Mouse (Mus musculus): ENCODE results near the gene Arhgef2. TPM values are rescaled to one million over a fixed set of nuclear protein-coding genes. Genes with fewer than 3 reads are reported as not detected.

Arhgef2 gene
- polyA plus RNA-seq, 1 experiment from 2014 or later: 102 TPM

- peak overlapping the region; percentile 98 for H3K27ac ChIP-seq (ENCODE audit: low read depth, low read length)
- ATAC-seq (replicated peaks; ENCODE audit: insufficient number of reproducible peaks, low FRiP score, low TSS enrichment): no peak
- peaks cover 48% of the 10 kb centered on the region for H3K4me1 ChIP-seq (ENCODE audit: control insufficient read depth, insufficient read depth, low read length)
- peak overlapping the region; percentile 76 for H3K4me3 ChIP-seq (ENCODE audit: low read depth, low read length)
- H3K4me2 ChIP-seq: peak overlapping the region; percentile 95
- H3K9ac ChIP-seq (ENCODE audit: low read depth, low read length): peak overlapping the region; percentile 98
- WGBS (ENCODE audit: insufficient replicate concordance): 13% methylated on average over 15 of the region's 15 CpGs
- H3K27me3 ChIP-seq (ENCODE audit: control insufficient read depth, insufficient read depth, low read length): no peaks in the 10 kb centered on the region
- H3K36me3 ChIP-seq (ENCODE audit: control insufficient read depth, insufficient read depth, low read length): 0 out of 2 replicates have a peak, but pooled peaks cover 2% of the 10 kb centered on the region
- H3K9me3 ChIP-seq (replicated peaks; ENCODE audit: control insufficient read depth, low read length): no peaks in the 10 kb centered on the region
These were observed 14.6 kb downstream of the Arhgef2 start for GRCm38 (mm10) chr3:88620146-88620991.

- Histone ChIP-seq H3K9ac (ENCODE audit: low read depth, low read length) (peak overlapping the region; percentile 98), H3K4me1 (ENCODE audit: control insufficient read depth, insufficient read depth, low read length) (peaks cover 48% of the 10 kb centered on the region), H3K4me3 (ENCODE audit: low read depth, low read length) (peak overlapping the region; percentile 76), H3K4me2 (peak overlapping the region; percentile 95), H3K27ac (ENCODE audit: low read depth, low read length) (peak overlapping the region; percentile 98), H3K9me3 (replicated peaks; ENCODE audit: control insufficient read depth, low read length) (no peaks in the 10 kb centered on the region), H3K36me3 (ENCODE audit: control insufficient read depth, insufficient read depth, low read length) (0 out of 2 replicates have a peak, but pooled peaks cover 2% of the 10 kb centered on the region), H3K27me3 (ENCODE audit: control insufficient read depth, insufficient read depth, low read length) (no peaks in the 10 kb centered on the region)
- under 1% methylated on average over 60 of the region's 64 CpGs for WGBS (ENCODE audit: insufficient replicate concordance)
- ATAC-seq (replicated peaks; ENCODE audit: insufficient number of reproducible peaks, low FRiP score, low TSS enrichment): peak; percentile 70
These were observed 15.3 kb downstream of the Arhgef2 start for GRCm38 (mm10) chr3:88620992-88621536.

- WGBS (ENCODE audit: insufficient replicate concordance): under 1% methylated on average over 35 of the region's 36 CpGs
- Histone ChIP-seq H3K4me2 (peak overlapping the region; percentile 95), H3K27ac (ENCODE audit: low read depth, low read length) (peak overlapping the region; percentile 98), H3K9ac (ENCODE audit: low read depth, low read length) (peak overlapping the region; percentile 98), H3K4me3 (ENCODE audit: low read depth, low read length) (peak overlapping the region; percentile 76), H3K9me3 (replicated peaks; ENCODE audit: control insufficient read depth, low read length) (no peaks in the 10 kb centered on the region), H3K36me3 (ENCODE audit: control insufficient read depth, insufficient read depth, low read length) (0 out of 2 replicates have a peak, but pooled peaks cover 2% of the 10 kb centered on the region), H3K27me3 (ENCODE audit: control insufficient read depth, insufficient read depth, low read length) (no peaks in the 10 kb centered on the region), H3K4me1 (ENCODE audit: control insufficient read depth, insufficient read depth, low read length) (peaks cover 48% of the 10 kb centered on the region)
- ATAC-seq (replicated peaks; ENCODE audit: insufficient number of reproducible peaks, low FRiP score, low TSS enrichment): peak; percentile 22
These were observed 15.9 kb downstream of the Arhgef2 start for GRCm38 (mm10) chr3:88621537-88622112.

DNA sequence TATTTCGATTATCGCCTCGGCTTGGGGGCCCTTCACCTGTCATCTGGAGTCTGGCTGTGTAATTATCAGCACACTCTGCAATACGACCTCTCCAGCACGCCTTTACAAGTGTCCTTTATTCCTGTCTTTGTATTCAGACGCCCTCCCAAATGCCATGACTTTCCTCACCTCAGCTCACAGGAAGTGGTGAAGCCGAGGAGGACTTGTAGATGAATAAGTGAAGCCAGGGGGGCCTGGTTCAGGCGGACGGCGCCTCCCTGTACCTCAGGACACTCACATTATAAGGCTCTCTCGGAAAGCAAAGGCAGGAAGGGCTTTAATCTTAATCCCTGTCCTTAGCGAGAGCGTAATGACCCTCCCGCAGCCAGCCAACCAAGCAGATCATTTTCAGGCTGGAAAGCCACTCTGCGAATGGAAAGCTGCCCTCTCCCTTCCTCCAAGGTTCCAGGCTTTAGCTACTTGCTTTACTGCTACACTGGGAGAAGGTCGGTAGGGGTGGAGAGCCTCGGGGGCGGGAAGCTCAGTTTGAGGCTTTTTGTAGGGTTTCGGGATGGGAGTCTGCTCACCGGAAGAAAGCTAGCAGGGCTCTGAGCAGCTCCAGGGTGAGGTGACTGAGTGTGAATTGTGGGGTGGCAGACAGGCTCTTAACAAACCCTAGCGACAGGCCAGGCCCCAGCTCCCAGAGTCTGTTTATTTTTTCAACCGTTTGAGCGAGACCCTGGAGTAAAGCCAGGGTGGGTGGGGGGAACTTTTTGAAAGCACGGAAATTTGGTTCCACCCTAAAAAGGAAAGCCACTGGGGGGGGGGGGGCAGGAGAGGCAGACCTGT lies 16.6 kb downstream of the Arhgef2 start:
- Histone ChIP-seq H3K4me2 (peak overlapping the region; percentile 95), H3K9ac (ENCODE audit: low read depth, low read length) (peak overlapping the region; percentile 98), H3K27me3 (ENCODE audit: control insufficient read depth, insufficient read depth, low read length) (no peaks in the 10 kb centered on the region), H3K4me1 (ENCODE audit: control insufficient read depth, insufficient read depth, low read length) (peaks cover 55% of the 10 kb centered on the region), H3K36me3 (ENCODE audit: control insufficient read depth, insufficient read depth, low read length) (0 out of 2 replicates have a peak, but pooled peaks cover 2% of the 10 kb centered on the region), H3K9me3 (replicated peaks; ENCODE audit: control insufficient read depth, low read length) (no peaks in the 10 kb centered on the region), H3K4me3 (ENCODE audit: low read depth, low read length) (peak overlapping the region; percentile 76), H3K27ac (ENCODE audit: low read depth, low read length) (peak overlapping the region; percentile 98)
- under 1% methylated on average over 24 of the region's 24 CpGs for WGBS (ENCODE audit: insufficient replicate concordance)
- no peak for ATAC-seq (replicated peaks; ENCODE audit: insufficient number of reproducible peaks, low FRiP score, low TSS enrichment)

DNA sequence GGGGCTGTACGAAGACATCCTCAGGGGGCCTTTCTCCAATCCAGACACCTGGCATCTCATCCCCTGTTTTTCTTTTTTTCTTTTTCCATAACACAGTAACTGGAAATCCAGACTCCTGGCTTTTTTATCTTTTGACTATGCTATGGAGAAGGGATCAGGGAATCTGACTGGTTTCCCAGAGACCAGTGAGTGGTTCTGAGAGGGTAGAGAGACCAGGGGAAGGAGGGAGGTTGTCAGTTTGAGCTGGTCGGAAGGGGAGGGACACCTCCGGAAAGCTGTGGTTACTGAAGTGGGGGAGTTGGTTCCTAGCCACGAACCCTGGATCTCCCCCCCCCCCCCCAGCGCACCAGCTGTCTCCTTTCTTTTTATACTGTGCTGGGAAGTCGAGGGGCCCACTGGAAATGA lies 17.2 kb downstream of the Arhgef2 start:
- Histone ChIP-seq H3K36me3 (ENCODE audit: control insufficient read depth, insufficient read depth, low read length) (0 out of 2 replicates have a peak, but pooled peaks cover 2% of the 10 kb centered on the region), H3K9me3 (replicated peaks; ENCODE audit: control insufficient read depth, low read length) (no peaks in the 10 kb centered on the region), H3K4me2 (peak overlapping the region; percentile 95), H3K4me3 (ENCODE audit: low read depth, low read length) (peak overlapping the region; percentile 76), H3K27me3 (ENCODE audit: control insufficient read depth, insufficient read depth, low read length) (no peaks in the 10 kb centered on the region), H3K4me1 (ENCODE audit: control insufficient read depth, insufficient read depth, low read length) (peaks cover 51% of the 10 kb centered on the region), H3K9ac (ENCODE audit: low read depth, low read length) (peak overlapping the region; percentile 98), H3K27ac (ENCODE audit: low read depth, low read length) (peak overlapping the region; percentile 98)
- peak; percentile 20; the same call in 1 of the 2 replicates for ATAC-seq (replicated peaks; ENCODE audit: insufficient number of reproducible peaks, low FRiP score, low TSS enrichment)
- 0% methylated on average over 4 of the region's 6 CpGs for WGBS (ENCODE audit: insufficient replicate concordance)

GRCm38 (mm10) chr3:88623346-88624135 lies 17.8 kb downstream of the Arhgef2 start:
- 4% methylated on average over 15 of the region's 15 CpGs for WGBS (ENCODE audit: insufficient replicate concordance)

GRCm38 (mm10) chr3:88624324-88624723 lies 18.6 kb downstream of the Arhgef2 start:
- peak overlapping the region; percentile 76 for H3K4me3 ChIP-seq (ENCODE audit: low read depth, low read length)
- H3K9me3 ChIP-seq (replicated peaks; ENCODE audit: control insufficient read depth, low read length): no peaks in the 10 kb centered on the region
- peaks cover 55% of the 10 kb centered on the region for H3K4me1 ChIP-seq (ENCODE audit: control insufficient read depth, insufficient read depth, low read length)
- 33% methylated on average over 4 of the region's 4 CpGs for WGBS (ENCODE audit: insufficient replicate concordance)
- ATAC-seq (replicated peaks; ENCODE audit: insufficient number of reproducible peaks, low FRiP score, low TSS enrichment): no peak
- H3K4me2 ChIP-seq: peak overlapping the region; percentile 95
- H3K36me3 ChIP-seq (ENCODE audit: control insufficient read depth, insufficient read depth, low read length): 0 out of 2 replicates have a peak, but pooled peaks cover 4% of the 10 kb centered on the region
- H3K27ac ChIP-seq (ENCODE audit: low read depth, low read length): peak overlapping the region; percentile 98
- H3K27me3 ChIP-seq (ENCODE audit: control insufficient read depth, insufficient read depth, low read length): no peaks in the 10 kb centered on the region
- peak overlapping the region; percentile 98 for H3K9ac ChIP-seq (ENCODE audit: low read depth, low read length)

More at GRCm38 (mm10) chr3:88623346-88624135, 17.8 kb downstream of the Arhgef2 start:
- H3K9ac ChIP-seq (ENCODE audit: low read depth, low read length): peak overlapping the region; percentile 98
- H3K4me1 ChIP-seq (ENCODE audit: control insufficient read depth, insufficient read depth, low read length): peaks cover 51% of the 10 kb centered on the region
- 0 out of 2 replicates have a peak, but pooled peaks cover 2% of the 10 kb centered on the region for H3K36me3 ChIP-seq (ENCODE audit: control insufficient read depth, insufficient read depth, low read length)
- H3K27ac ChIP-seq (ENCODE audit: low read depth, low read length): peak overlapping the region; percentile 98
- H3K9me3 ChIP-seq (replicated peaks; ENCODE audit: control insufficient read depth, low read length): no peaks in the 10 kb centered on the region
- ATAC-seq (replicated peaks; ENCODE audit: insufficient number of reproducible peaks, low FRiP score, low TSS enrichment): no peak
- H3K4me3 ChIP-seq (ENCODE audit: low read depth, low read length): peak overlapping the region; percentile 76
- H3K27me3 ChIP-seq (ENCODE audit: control insufficient read depth, insufficient read depth, low read length): no peaks in the 10 kb centered on the region
- H3K4me2 ChIP-seq: peak overlapping the region; percentile 95
